Mouse (Mus musculus) E14TG2a.4 (cell line): ENCODE results near the gene Pet100.

ENCODE experiments used
- CTCF ChIP-seq: conservative IDR thresholded peaks from 2 replicates; pipeline ENCODE4 v1.5.1; 2014; ENCODE audit warnings: low read length
- NANOG ChIP-seq: IDR thresholded peaks from 2 replicates; pipeline ENCODE4 v1.6.1; 2014; ENCODE audit warnings: borderline replicate concordance, low read length, mixed read lengths

- no peak for TF ChIP-seq CTCF
- TF ChIP-seq NANOG: no peak
Observed at GRCm38 (mm10) chr8:3606593-3606992, 14.8 kb upstream of the Pet100 start.
